Mouse (Mus musculus): ENCODE measurements around the gene Cd59b. TPM values are rescaled to one million over a fixed set of nuclear protein-coding genes. Genes with fewer than 3 reads are reported as not detected.

The Cd59b gene
- polyA plus RNA-seq, 1 experiment, result not detected

DNA sequence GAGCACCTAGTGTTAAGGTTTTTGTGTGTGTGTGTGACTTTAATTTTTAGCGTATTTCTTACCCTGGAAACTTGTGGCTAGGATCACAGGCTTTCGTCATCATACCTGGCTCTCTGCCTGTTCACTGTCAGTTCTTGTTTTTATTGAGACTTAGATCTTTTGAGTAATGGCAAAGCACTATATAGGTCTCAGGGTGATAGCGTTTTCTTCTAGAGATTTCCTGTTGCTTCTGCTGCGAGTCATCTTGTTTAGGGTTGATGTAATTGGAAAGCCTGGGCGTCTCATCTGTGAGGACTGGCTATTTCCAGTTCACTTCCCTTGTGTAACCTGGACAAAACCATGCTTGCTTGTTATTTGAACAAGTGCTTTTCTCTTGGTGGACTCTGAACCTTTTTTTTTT, 28.0 kb upstream of the Cd59b start:
- no peak overlapping the region for H3ac ChIP-seq (ENCODE audit: control insufficient read depth, insufficient read length)
- H3K36me3 ChIP-seq (ENCODE audit: control insufficient read depth, insufficient read depth), result peaks cover 24% of the 10 kb centered on the region
- H3K27me3 ChIP-seq (ENCODE audit: control insufficient read depth, insufficient read depth, insufficient read length), result no peaks in the 10 kb centered on the region
- no peak overlapping the region for H3K4me2 ChIP-seq (ENCODE audit: low read depth)
- TF ChIP-seq E2F4 (IDR thresholded peaks at IDR 0.05; ENCODE audit: insufficient read depth) (no peak), MYOD1 (IDR thresholded peaks at IDR 0.05; ENCODE audit: control insufficient read depth in 1 of 3, insufficient read length in 2 of 3, low read depth in 2 of 3) (no peak), MYOG (IDR thresholded peaks at IDR 0.05; ENCODE audit: control insufficient read depth in 1 of 3, insufficient read depth in 1 of 3, insufficient read length in 2 of 3, low read depth in 2 of 3) (no peak), POLR2AphosphoS2 (IDR thresholded peaks at IDR 0.05; ENCODE audit: insufficient read length, low read depth) (no peak), USF1 (IDR thresholded peaks at IDR 0.05; ENCODE audit: low read depth) (no peak), TCF3 (IDR thresholded peaks at IDR 0.05; ENCODE audit: insufficient read length, low read depth) (no peak), SRF (IDR thresholded peaks at IDR 0.05; ENCODE audit: control insufficient read depth, insufficient read length, low read depth) (no peak), REST (IDR thresholded peaks at IDR 0.05; ENCODE audit: insufficient read depth, insufficient read length) (no peak), CEBPB (IDR thresholded peaks at IDR 0.05; ENCODE audit: insufficient read depth, poor library complexity, severe bottlenecking) (no peak; the same call in 1 of the 2 replicates), MAX (IDR thresholded peaks at IDR 0.05; ENCODE audit: low read depth) (no peak), TCF12 (IDR thresholded peaks at IDR 0.05; ENCODE audit: insufficient read depth, poor library complexity, severe bottlenecking) (no peak), POLR2A (IDR thresholded peaks at IDR 0.05; ENCODE audit: insufficient read length, low read depth) (no peak)
- H3K4me3 ChIP-seq, result no peak overlapping the region
- H3K79me2 ChIP-seq (ENCODE audit: control insufficient read depth, insufficient read depth), result no peaks in the 10 kb centered on the region

DNA sequence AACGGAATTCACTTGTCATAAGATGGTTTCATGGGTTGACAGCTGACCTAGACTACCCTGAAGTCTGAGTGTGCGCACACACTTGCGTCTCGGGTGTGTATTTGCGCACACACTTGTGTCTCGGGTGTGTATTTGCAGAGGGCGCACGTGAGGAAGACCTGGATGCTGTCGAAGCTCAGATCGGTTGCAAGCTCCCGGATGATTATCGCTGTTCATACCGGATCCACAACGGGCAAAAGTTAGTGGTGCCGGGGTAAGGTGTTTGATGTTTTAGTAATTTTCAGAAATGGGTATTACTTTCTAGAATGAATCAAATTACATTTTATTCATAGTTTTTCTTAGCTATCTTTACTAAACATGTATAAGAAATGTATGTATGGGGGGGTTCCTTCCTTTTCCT, 26.9 kb upstream of the Cd59b start:
- H3K4me3 ChIP-seq, result no peak overlapping the region
- TF ChIP-seq MYOG (IDR thresholded peaks at IDR 0.05; ENCODE audit: control insufficient read depth in 1 of 3, insufficient read depth in 1 of 3, insufficient read length in 2 of 3, low read depth in 2 of 3), result no peak
- TF ChIP-seq POLR2A (IDR thresholded peaks at IDR 0.05; ENCODE audit: insufficient read length, low read depth), result no peak
- no peak for TF ChIP-seq REST (IDR thresholded peaks at IDR 0.05; ENCODE audit: insufficient read depth, insufficient read length)
- H3K27me3 ChIP-seq (ENCODE audit: control insufficient read depth, insufficient read depth, insufficient read length), result no peaks in the 10 kb centered on the region
- H3K36me3 ChIP-seq (ENCODE audit: control insufficient read depth, insufficient read depth), result peaks cover 20% of the 10 kb centered on the region
- no peak overlapping the region for H3ac ChIP-seq (ENCODE audit: control insufficient read depth, insufficient read length)
- H3K79me2 ChIP-seq (ENCODE audit: control insufficient read depth, insufficient read depth), result no peaks in the 10 kb centered on the region
- H3K4me2 ChIP-seq (ENCODE audit: low read depth), result no peak overlapping the region

DNA sequence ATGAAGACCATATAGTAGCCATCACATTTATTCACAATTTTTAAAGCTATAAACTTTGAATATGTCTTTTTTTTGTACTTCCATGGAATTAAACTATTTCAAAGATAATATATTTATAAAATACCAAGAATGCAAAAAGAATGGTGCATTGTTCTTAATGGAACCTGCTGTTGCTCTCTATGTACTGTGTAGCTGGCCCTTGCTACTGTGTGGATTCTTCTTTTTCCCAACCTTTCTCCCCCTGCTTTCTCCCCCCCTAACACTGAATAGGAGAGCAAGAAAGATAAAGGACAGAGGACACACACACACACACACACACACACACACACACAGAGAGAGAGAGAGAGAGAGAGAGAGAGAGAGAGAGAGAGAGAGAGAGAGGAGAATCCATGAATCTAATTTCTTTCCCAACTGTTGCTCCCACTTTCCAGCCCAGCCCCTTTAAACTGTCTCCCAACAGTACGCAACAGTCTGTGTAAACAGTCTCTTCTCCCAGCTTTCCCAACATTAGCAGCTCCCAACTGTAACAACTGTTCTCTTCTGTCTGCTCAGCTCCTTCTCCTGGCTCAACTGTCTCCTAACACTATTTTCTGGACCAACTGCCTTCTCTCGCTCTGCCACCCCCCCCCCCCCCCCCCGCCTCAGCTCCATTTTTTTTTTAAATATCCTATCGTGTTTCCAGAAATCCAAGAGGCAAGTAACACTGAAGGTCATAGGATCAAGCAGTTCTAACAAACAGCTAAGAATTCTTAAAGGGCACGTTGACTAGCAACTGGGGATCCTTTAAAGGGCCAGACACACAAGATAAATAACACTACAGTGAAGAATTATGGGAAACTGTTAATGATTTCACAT, 25.8 kb upstream of the Cd59b start:
- no peak overlapping the region for H3K4me2 ChIP-seq (ENCODE audit: low read depth)
- H3K27me3 ChIP-seq (ENCODE audit: control insufficient read depth, insufficient read depth, insufficient read length), result no peaks in the 10 kb centered on the region
- no peak overlapping the region for H3K4me3 ChIP-seq
- H3K36me3 ChIP-seq (ENCODE audit: control insufficient read depth, insufficient read depth), result peaks cover 27% of the 10 kb centered on the region
- H3ac ChIP-seq (ENCODE audit: control insufficient read depth, insufficient read length), result no peak overlapping the region
- TF ChIP-seq POLR2A (IDR thresholded peaks at IDR 0.05; ENCODE audit: insufficient read length, low read depth), result no peak
- TF ChIP-seq MYOG (IDR thresholded peaks at IDR 0.05; ENCODE audit: control insufficient read depth in 1 of 3, insufficient read depth in 1 of 3, insufficient read length in 2 of 3, low read depth in 2 of 3), result no peak
- TF ChIP-seq CEBPB (IDR thresholded peaks at IDR 0.05; ENCODE audit: insufficient read depth, poor library complexity, severe bottlenecking), result no peak
- no peak for TF ChIP-seq MYOD1 (IDR thresholded peaks at IDR 0.05; ENCODE audit: control insufficient read depth in 1 of 3, insufficient read length in 2 of 3, low read depth in 2 of 3)
- TF ChIP-seq SRF (IDR thresholded peaks at IDR 0.05; ENCODE audit: control insufficient read depth, insufficient read length, low read depth), result no peak
- TF ChIP-seq REST (IDR thresholded peaks at IDR 0.05; ENCODE audit: insufficient read depth, insufficient read length), result no peak
- no peak for TF ChIP-seq USF1 (IDR thresholded peaks at IDR 0.05; ENCODE audit: low read depth)
- no peaks in the 10 kb centered on the region for H3K79me2 ChIP-seq (ENCODE audit: control insufficient read depth, insufficient read depth)

DNA sequence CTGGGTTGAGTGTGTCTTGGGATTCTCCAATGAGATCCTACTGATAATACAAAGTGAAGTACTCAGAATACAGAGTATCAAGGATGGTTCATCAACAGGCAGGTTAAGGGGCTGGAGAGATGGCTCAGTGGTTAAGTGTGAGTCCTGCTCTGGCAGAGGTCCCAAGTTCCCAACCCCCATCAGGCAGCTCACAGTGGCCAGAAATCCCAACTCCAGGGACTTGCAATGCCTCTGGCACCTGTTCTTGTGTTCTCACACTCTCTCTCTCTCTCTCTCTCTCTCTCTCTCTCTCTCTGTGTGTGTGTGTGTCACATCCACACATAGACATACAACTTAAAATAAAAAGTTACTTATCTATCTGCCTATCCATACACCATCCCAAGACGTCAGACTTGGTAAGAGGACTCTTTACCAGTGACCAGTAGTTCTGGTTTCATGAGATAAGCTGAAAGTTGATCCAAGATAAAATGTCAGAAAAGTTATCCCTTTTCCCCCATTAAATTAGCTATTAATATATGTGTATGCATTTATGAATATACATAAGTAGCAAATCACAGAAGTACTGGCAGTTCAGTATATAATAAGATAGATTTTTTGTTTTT, 25.1 kb upstream of the Cd59b start:
- Histone ChIP-seq H3ac (ENCODE audit: control insufficient read depth, insufficient read length) (no peak overlapping the region), H3K4me3 (no peak overlapping the region), H3K27me3 (ENCODE audit: control insufficient read depth, insufficient read depth, insufficient read length) (no peaks in the 10 kb centered on the region), H3K79me2 (ENCODE audit: control insufficient read depth, insufficient read depth) (no peaks in the 10 kb centered on the region), H3K4me2 (ENCODE audit: low read depth) (no peak overlapping the region), H3K36me3 (ENCODE audit: control insufficient read depth, insufficient read depth) (peaks cover 27% of the 10 kb centered on the region)
- TF ChIP-seq SRF (IDR thresholded peaks at IDR 0.05; ENCODE audit: control insufficient read depth, insufficient read length, low read depth) (no peak), MYOD1 (IDR thresholded peaks at IDR 0.05; ENCODE audit: control insufficient read depth in 1 of 3, insufficient read length in 2 of 3, low read depth in 2 of 3) (no peak), MAX (IDR thresholded peaks at IDR 0.05; ENCODE audit: low read depth) (no peak), POLR2A (IDR thresholded peaks at IDR 0.05; ENCODE audit: insufficient read length, low read depth) (no peak), TCF12 (IDR thresholded peaks at IDR 0.05; ENCODE audit: insufficient read depth, poor library complexity, severe bottlenecking) (no peak), E2F4 (IDR thresholded peaks at IDR 0.05; ENCODE audit: insufficient read depth) (no peak), REST (IDR thresholded peaks at IDR 0.05; ENCODE audit: insufficient read depth, insufficient read length) (no peak), TCF3 (IDR thresholded peaks at IDR 0.05; ENCODE audit: insufficient read length, low read depth) (no peak), POLR2AphosphoS2 (IDR thresholded peaks at IDR 0.05; ENCODE audit: insufficient read length, low read depth) (no peak), USF1 (IDR thresholded peaks at IDR 0.05; ENCODE audit: low read depth) (no peak), CEBPB (IDR thresholded peaks at IDR 0.05; ENCODE audit: insufficient read depth, poor library complexity, severe bottlenecking) (no peak), MYOG (IDR thresholded peaks at IDR 0.05; ENCODE audit: control insufficient read depth in 1 of 3, insufficient read depth in 1 of 3, insufficient read length in 2 of 3, low read depth in 2 of 3) (no peak)

All from myocyte (in vitro differentiated cells).